Mouse (Mus musculus): ENCODE data around the gene Rapgef2. TPM values are rescaled to one million over a fixed set of nuclear protein-coding genes. Genes with fewer than 3 reads are reported as not detected.
A peak's percentile ranks its signal among the peaks of the same experiment; 100 is the strongest.

The Rapgef2 gene
- total RNA-seq, 2 experiments from 2014 or later: 102 to 103 TPM

DNA sequence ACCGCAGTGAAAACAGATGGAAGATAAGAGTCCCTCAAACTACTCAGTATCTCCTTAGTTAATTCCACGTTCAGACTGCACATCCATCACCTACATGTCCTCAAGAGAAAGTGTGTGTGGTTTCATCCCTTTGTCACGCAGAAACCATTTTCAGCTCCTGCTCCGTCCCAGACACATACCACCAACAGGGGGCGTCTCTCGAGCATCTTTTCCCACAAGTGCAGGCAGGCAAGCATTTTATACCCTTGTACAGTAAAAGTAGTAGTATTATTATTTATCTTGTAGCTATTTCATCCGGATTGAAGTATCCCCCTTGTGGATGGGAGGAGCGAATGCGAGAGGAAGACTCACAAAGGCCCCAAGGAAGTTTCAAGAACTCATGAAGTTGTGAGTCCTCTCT lies 269.5 kb downstream of the Rapgef2 start:
- no peak for DNase-seq (ENCODE audit: low spot score in 2 of 2)
- intact Hi-C loops (cut with DNase I): no loop called here

DNA sequence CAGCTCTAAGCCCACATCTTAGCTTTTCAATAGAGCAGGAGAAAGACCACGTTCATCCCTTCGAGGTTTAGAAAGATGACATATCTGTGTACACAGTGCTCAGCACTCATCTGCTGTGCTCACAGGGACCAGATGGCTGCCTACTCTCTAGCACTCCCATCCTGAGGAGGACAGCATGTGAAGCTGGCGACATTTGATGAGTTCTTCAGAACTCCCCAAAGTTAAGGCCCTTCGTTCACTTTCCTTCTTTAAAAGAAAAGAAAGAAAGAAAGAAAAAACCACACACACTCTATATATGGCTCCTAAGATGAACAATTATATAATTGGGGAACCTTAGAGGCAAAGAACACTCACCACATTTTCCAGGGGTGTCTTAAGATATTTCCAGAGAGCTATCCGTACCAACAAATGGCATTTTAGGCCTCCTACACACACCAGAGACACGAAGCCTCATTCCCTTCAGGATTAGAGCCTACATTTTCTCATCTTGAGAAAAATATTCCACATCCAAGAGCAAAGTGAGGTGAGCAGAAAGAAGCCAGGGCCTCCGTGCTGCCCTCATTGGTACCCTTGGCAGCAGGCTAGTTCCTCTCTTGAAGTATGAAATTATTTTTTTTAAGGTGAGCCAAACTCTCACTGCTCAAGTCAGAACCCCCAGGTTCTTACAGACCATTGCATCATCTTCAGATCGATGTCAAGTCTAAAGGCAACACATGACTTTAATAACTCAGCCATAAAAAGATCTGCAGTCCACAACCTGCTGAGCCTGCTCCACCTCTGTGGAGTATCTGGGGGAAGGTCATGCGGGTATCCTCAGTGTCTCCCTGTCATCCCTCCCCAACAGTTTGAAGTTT lies 270.5 kb downstream of the Rapgef2 start:
- intact Hi-C loops (cut with DNase I): no loop called here
- peak; percentile 46 to 61 for DNase-seq (ENCODE audit: low spot score in 2 of 2)

Other genes starting within 250 kb of the Rapgef2 start
- not detected for gene Gm17359, start 50.1 kb upstream of the Rapgef2 start, total RNA-seq (2021)

Data from left cerebral cortex, postnatal 14 days (tissue).